Mouse (Mus musculus) stomach, postnatal 0 days (tissue): ENCODE measurements at regions not wholly inside any gene's neighbourhood (a gene's known extent, or its start where the extent isn't known, plus 50 kb on each side); places are given as distances from the start of the nearest gene placed in this dataset.

ENCODE experiments used
- ATAC-seq: fragments of 200-750 bp; cut with Nextera tagmentation; 2 replicates; pipeline ENCODE4 v1.8.0; 2017; ENCODE audit not compliant: low FRiP score, low TSS enrichment
- DNase-seq: peaks from one replicate; pipeline ENCODE4 v3.0.0-alpha.2; 2016; ENCODE audit warnings: low spot score
- H3K27ac ChIP-seq: fragments of 300-500 bp; sonication (generic); replicated peaks from 2 replicates; pipeline ENCODE4 v1.5.1; 2014; ENCODE audit warnings: mild to moderate bottlenecking, control low read depth
- H3K27me3 ChIP-seq: fragments of 300-500 bp; sonication (generic); 2 replicates; pipeline ENCODE4 v1.6.1; 2014; ENCODE audit warnings: low read length; ENCODE audit not compliant: control insufficient read depth, insufficient read depth
- H3K36me3 ChIP-seq: fragments of 300-500 bp; sonication (generic); 2 replicates; pipeline ENCODE4 v1.6.1; 2014; ENCODE audit warnings: low read length, mixed read lengths; ENCODE audit not compliant: control insufficient read depth, insufficient read depth
- H3K4me1 ChIP-seq: fragments of 300-500 bp; sonication (generic); replicated peaks from 2 replicates; pipeline ENCODE4 v1.6.1; 2014; ENCODE audit warnings: antibody characterized with exemption; ENCODE audit not compliant: control insufficient read depth, insufficient read depth
- H3K4me2 ChIP-seq: fragments of 300-500 bp; sonication (generic); replicated peaks from 2 replicates; pipeline ENCODE4 v1.6.1; 2014; ENCODE audit warnings: low read depth, mild to moderate bottlenecking, control low read depth, moderate library complexity
- H3K4me3 ChIP-seq: fragments of 300-500 bp; sonication (generic); 2 replicates; pipeline ENCODE4 v1.5.1; 2014; ENCODE audit warnings: low read depth, low read length, control low read depth
- H3K9ac ChIP-seq: fragments of 300-500 bp; sonication (generic); 2 replicates; pipeline ENCODE4 v1.6.1; 2014; ENCODE audit warnings: mild to moderate bottlenecking, low read length, control low read depth, mixed read lengths
- H3K9me3 ChIP-seq: fragments of 300-500 bp; sonication (generic); 2 replicates; pipeline ENCODE4 v1.6.1; 2016; ENCODE audit warnings: low read length; ENCODE audit not compliant: control insufficient read depth
- CTCF ChIP-seq: IDR thresholded peaks from 2 replicates; pipeline ENCODE4 v1.5.1; 2016; ENCODE audit warnings: antibody characterized with exemption, low read depth, mild to moderate bottlenecking, moderate library complexity
- EP300 ChIP-seq: optimal IDR thresholded peaks from 2 replicates; pipeline ENCODE3; 2016; ENCODE audit warnings: antibody characterized with exemption
- WGBS: fragments of 180-500 bp; shearing (Covaris S2); extraction: QIAGEN DNeasy Blood & Tissue Kit; methylation state at CpG from one replicate; pipeline ENCODE4 v1.1.7; 2014; 5-methylcytosine and 5-hydroxymethylcytosine counted together

DNA sequence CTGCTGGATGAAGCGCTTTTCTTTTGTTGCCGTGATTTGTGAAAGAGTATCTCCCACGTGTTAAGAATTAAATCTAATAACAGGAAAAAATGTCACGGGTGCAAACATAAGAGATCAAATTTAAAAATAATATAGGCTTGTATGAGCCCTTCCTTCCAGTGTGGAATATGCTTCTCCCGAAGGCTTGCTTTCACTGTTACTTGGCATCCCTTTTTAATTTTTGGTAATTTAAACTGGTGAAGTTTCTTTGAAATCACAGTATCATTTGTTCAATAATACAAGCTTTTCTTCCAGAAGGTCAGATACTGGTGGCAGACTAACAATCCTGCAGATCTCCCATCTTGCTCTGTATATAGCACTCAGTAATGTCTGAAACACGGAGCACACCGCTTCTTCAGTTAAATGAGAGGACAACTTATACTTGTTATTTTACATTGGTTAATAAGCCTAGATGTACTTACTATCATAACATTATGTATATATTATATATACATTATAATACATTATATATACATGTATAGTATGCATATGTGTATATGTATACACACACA is 98.2 kb downstream of the Plk2 start:
- Histone ChIP-seq H3K4me2 (no peak overlapping the region), H3K4me1 (no peaks in the 10 kb centered on the region), H3K9me3 (no peaks in the 10 kb centered on the region), H3K36me3 (no peaks in the 10 kb centered on the region), H3K27me3 (no peaks in the 10 kb centered on the region), H3K27ac (no peak overlapping the region), H3K4me3 (no peak overlapping the region), H3K9ac (no peak overlapping the region)
- no peak for DNase-seq
- no peak for ATAC-seq
- no peak for TF ChIP-seq CTCF
- TF ChIP-seq EP300: no peak
- whole genome bisulfite sequencing: 75% methylated on average over 7 of the region's 7 CpGs

DNA sequence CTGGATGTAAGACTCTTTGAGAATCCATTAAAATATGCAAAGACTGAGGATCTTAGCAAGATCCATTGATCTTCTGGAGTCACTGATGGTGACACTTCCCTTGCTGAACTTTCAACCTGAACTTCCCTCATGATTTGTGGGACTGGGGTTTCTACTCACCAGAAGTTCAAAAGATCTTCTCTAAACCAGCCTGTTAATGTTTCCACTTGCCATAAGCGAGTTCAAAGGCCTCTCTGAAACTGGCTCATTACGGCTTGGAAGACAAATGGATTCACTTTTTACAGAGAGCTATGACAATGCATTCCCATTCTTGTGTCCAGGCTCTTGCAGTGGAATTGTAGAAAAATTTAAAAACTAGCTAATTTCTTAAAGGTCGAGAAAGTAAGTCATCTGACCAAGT is 102.6 kb downstream of the Plk2 start:
- Histone ChIP-seq H3K4me3 (no peak overlapping the region), H3K9me3 (no peaks in the 10 kb centered on the region), H3K27ac (no peak overlapping the region), H3K4me1 (no peaks in the 10 kb centered on the region), H3K4me2 (no peak overlapping the region), H3K27me3 (no peaks in the 10 kb centered on the region), H3K9ac (no peak overlapping the region), H3K36me3 (no peaks in the 10 kb centered on the region)
- DNase-seq (no peak), ATAC-seq (no peak)
- TF ChIP-seq EP300 (no peak), CTCF (no peak)
- WGBS: 76% methylated on average over 3 of the region's 3 CpGs

DNA sequence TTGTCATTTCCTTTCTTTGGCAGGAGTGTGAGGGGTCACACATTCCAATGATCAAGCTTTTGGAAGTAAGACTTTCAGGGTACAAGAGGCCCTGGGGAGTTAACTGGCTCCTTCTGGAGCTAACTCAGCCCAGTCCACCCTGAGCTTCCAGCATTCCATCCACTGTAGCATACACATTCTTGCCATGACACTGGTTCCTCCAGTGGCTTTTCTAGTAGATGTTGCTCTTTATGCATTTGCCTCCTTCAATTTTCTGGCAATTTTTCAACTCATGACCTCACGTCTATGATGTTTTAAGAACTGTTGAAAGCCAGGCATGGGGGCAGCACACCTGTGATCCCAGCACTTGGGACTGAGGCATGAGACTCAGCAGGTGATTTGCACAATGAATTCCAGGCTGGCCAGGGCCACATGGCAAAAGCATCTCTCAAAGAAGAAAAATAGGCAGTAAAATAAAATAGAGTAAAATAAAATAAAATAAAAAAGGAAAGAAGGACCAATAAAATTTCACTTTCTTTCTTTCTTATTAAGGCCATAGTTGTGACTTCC is 113.0 kb downstream of the Plk2 start:
- WGBS: 53% methylated on average over 1 of the region's 1 CpGs
- ATAC-seq (no peak), DNase-seq (no peak)
- Histone ChIP-seq H3K27me3 (no peaks in the 10 kb centered on the region), H3K27ac (no peak overlapping the region), H3K4me2 (no peak overlapping the region), H3K9ac (no peak overlapping the region), H3K4me3 (no peak overlapping the region), H3K4me1 (no peaks in the 10 kb centered on the region), H3K9me3 (no peaks in the 10 kb centered on the region), H3K36me3 (no peaks in the 10 kb centered on the region)
- no peak for TF ChIP-seq EP300
- no peak for TF ChIP-seq CTCF

DNA sequence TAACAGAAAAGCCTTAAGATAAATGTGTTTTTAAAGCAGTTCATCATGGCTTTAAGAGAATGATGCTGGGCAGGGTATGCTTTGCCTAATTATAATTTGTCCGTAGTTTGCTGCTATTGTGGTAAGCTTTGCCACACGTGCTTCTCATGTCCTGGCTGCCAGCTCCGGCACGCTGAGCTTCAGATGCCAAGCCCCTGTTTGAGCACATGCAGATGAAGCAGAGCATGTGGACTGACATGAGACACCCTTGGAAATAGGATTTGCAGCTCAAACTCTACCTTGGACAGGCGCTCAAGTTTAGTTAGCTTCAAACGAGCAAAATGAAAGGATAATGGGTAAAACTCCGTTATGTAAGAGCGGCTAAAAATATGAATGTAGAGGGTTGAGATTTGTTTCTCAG is 123.1 kb downstream of the Plk2 start:
- Histone ChIP-seq H3K4me2 (no peak overlapping the region), H3K9me3 (no peaks in the 10 kb centered on the region), H3K9ac (no peak overlapping the region), H3K36me3 (no peaks in the 10 kb centered on the region), H3K27me3 (no peaks in the 10 kb centered on the region), H3K4me1 (no peaks in the 10 kb centered on the region), H3K27ac (no peak overlapping the region), H3K4me3 (no peak overlapping the region)
- ATAC-seq: no peak
- no peak for TF ChIP-seq EP300
- TF ChIP-seq CTCF: no peak
- no peak for DNase-seq
- WGBS: 87% methylated on average over 8 of the region's 8 CpGs

DNA sequence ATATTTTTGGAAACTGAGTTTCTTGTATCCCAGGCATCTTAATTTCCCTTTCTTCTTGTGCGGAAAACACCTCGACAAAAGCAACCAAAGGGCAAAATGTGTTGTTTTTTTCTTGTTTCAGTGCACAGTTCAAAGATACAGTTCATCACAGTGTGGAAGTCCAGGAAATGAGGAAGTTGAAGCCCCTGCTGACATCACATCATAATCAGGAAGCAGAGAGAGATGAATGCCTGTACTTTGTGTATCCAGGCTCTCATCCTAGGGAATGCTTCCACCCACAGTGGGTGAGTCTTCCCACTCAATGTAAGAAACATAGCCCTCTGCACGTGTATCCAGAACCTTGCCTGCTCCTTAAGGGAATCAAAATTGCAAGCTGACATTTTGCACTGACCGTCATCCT is 128.1 kb downstream of the Plk2 start:
- ATAC-seq: no peak
- TF ChIP-seq CTCF (no peak), EP300 (no peak)
- WGBS: 96% methylated on average over 4 of the region's 4 CpGs
- no peak for DNase-seq
- Histone ChIP-seq H3K36me3 (no peaks in the 10 kb centered on the region), H3K27ac (no peak overlapping the region), H3K9me3 (no peaks in the 10 kb centered on the region), H3K27me3 (no peaks in the 10 kb centered on the region), H3K4me2 (no peak overlapping the region), H3K9ac (no peak overlapping the region), H3K4me3 (no peak overlapping the region), H3K4me1 (no peaks in the 10 kb centered on the region)

DNA sequence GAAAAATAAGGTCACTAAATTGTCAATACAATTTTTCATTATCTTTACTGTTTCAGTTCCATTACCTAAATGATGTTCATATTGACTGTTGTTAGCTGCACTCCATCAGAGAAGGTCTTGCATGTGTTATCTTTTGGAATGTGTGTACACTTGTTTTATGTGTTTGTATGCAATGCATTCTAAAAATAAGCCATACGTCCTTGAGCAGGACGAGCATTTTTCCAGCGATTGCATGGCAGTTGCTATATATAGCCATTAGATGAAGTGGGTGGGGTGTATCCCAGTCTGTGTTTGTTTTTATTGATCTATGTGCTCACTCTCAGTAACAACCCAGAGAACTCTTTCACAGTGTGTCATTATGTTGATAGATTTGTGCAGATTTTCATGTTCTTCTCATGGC is 132.8 kb downstream of the Plk2 start:
- Histone ChIP-seq H3K4me3 (no peak overlapping the region), H3K9me3 (no peaks in the 10 kb centered on the region), H3K36me3 (no peaks in the 10 kb centered on the region), H3K27ac (no peak overlapping the region), H3K4me1 (no peaks in the 10 kb centered on the region), H3K9ac (no peak overlapping the region), H3K27me3 (no peaks in the 10 kb centered on the region), H3K4me2 (no peak overlapping the region)
- no peak for DNase-seq
- WGBS: 52% methylated on average over 3 of the region's 3 CpGs
- no peak for ATAC-seq
- no peak for TF ChIP-seq EP300
- no peak for TF ChIP-seq CTCF
